Mouse (Mus musculus): ENCODE data around the gene St3gal3.

DNA sequence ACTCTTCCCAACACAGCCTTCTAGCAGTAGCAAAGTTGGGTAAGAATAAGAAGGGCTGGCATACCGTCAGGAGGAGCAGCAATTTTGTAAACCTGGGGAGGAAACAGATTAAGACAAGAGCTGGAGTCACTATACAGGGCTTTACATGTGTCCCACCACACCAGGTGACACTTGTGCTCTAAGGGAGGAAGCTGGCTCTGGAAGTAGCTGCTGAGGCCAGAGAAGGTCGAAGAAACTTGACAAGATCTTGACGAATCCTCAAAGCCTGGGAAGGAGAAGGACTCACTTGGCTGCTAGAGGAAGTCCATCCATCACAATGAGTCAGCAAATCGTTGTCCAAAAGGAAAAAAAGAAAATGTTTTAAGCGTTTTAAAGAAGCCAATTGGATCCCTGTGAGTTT is 218.3 kb downstream of the St3gal3 start:
- TF ChIP-seq CTCF (IDR thresholded peaks at IDR 0.05; ENCODE audit: low read depth, low read length): no peak
- no peak for TF ChIP-seq TAL1 (conservative IDR thresholded peaks at IDR 0.05; ENCODE audit: low read depth, low read length)

Data from G1E (cell line).